In genomic region chr2:91967962-91968361, GRCm38 (mm10) we compare ENCODE assay signal across 9 mouse cellular contexts. TPM values are rescaled to one million over a fixed set of nuclear protein-coding genes. Genes with fewer than 3 reads are reported as not detected.
DNase-seq lines count a peak whose midpoint lies in the region; ATAC-seq lines count a peak whose summit lies in the region.
"Had no signal": no experiment of that assay in that cellular context is flagged by ENCODE, and none has a peak within 500 bp of the region (broad histone marks: within the 10 kb centered on the region; RNA-seq: fewer than 3 reads in every experiment).

No protein-coding gene starts in this region.

- no peaks in the 10 kb centered on the region for H3K36me3 ChIP-seq in forebrain, embryonic 10.5 days (replicated peaks)
- H3K36me3 ChIP-seq in forebrain, embryonic 11.5 days (ENCODE audit: control insufficient read depth, insufficient read depth, low read length): no peaks in the 10 kb centered on the region
- no peaks in the 10 kb centered on the region for H3K36me3 ChIP-seq in forebrain, embryonic 14.5 days (ENCODE audit: control insufficient read depth, insufficient read depth, low read length)

- peaks cover 74% of the 10 kb centered on the region for H3K27me3 ChIP-seq in forebrain, embryonic 10.5 days (ENCODE audit: poor library complexity, severe bottlenecking)
- H3K27me3 ChIP-seq in forebrain, embryonic 11.5 days (ENCODE audit: control insufficient read depth, insufficient read depth, low read length): peaks cover 2% of the 10 kb centered on the region; the same call in 1 of the 2 replicates
- H3K27me3 ChIP-seq in forebrain, embryonic 14.5 days (replicated peaks; ENCODE audit: control insufficient read depth, insufficient read depth, low read length): no peaks in the 10 kb centered on the region

- no peak overlapping the region for H3K4me3 ChIP-seq in forebrain, embryonic 10.5 days
- H3K4me3 ChIP-seq in forebrain, embryonic 11.5 days (ENCODE audit: low read depth, low read length): no peak overlapping the region
- no peak overlapping the region for H3K4me3 ChIP-seq in forebrain, embryonic 14.5 days (ENCODE audit: low read depth, low read length)

- DNase-seq in forebrain, embryonic 10.5 days (ENCODE audit: extremely low spot score, low spot score): no peak
- DNase-seq in forebrain, embryonic 11.5 days (ENCODE audit: low spot score): no peak
- DNase-seq in heart, adult 18-20 months: peak; percentile 70 to 81
- DNase-seq in kidney, adult 9 months: peak; percentile 61
- peak; percentile 77 for DNase-seq in lung, postnatal 10 days
- DNase-seq in forebrain, embryonic 14.5 days (ENCODE audit: low spot score): no peak
- DNase-seq in urinary bladder, postnatal 4 days (ENCODE audit: low spot score in 2 of 2): no peak
- DNase-seq in right cerebral cortex, adult 18-20 months: no peak

- 69% methylated on average over 11 of the region's 11 CpGs for WGBS in forebrain, embryonic 10.5 days
- WGBS in forebrain, embryonic 11.5 days: 66% methylated on average over 11 of the region's 11 CpGs
- 74% methylated on average over 11 of the region's 11 CpGs for WGBS in forebrain, embryonic 14.5 days

- H3K4me2 ChIP-seq in forebrain, embryonic 11.5 days (ENCODE audit: low read depth, low read length, severe bottlenecking): no peak overlapping the region
- no peak overlapping the region for H3K4me2 ChIP-seq in forebrain, embryonic 14.5 days (ENCODE audit: low read length)

- peaks cover 56% of the 10 kb centered on the region for H3K4me1 ChIP-seq in forebrain, embryonic 10.5 days
- peaks cover 5% of the 10 kb centered on the region for H3K4me1 ChIP-seq in forebrain, embryonic 11.5 days (replicated peaks; ENCODE audit: control insufficient read depth, insufficient read depth, low read length)
- H3K4me1 ChIP-seq in forebrain, embryonic 14.5 days (ENCODE audit: control insufficient read depth, insufficient read depth, low read length): peaks cover 15% of the 10 kb centered on the region

- H3K27ac ChIP-seq in forebrain, embryonic 10.5 days: peak overlapping the region; percentile 60
- no peak overlapping the region for H3K27ac ChIP-seq in forebrain, embryonic 11.5 days (ENCODE audit: low read depth, low read length)
- H3K27ac ChIP-seq in forebrain, embryonic 14.5 days (ENCODE audit: low read depth, low read length): no peak overlapping the region

- H3K9me3 ChIP-seq in forebrain, embryonic 10.5 days: no peaks in the 10 kb centered on the region
- no peaks in the 10 kb centered on the region for H3K9me3 ChIP-seq in forebrain, embryonic 11.5 days (ENCODE audit: control insufficient read depth, low read length)
- no peaks in the 10 kb centered on the region for H3K9me3 ChIP-seq in forebrain, embryonic 14.5 days (replicated peaks; ENCODE audit: control insufficient read depth, low read length)

- H3K9ac ChIP-seq in forebrain, embryonic 11.5 days (ENCODE audit: low read length): no peak overlapping the region
- no peak overlapping the region for H3K9ac ChIP-seq in forebrain, embryonic 14.5 days (ENCODE audit: low read length)

- ATAC-seq in forebrain, embryonic 11.5 days (replicated peaks; ENCODE audit: low FRiP score): no peak
- no peak for ATAC-seq in forebrain, embryonic 14.5 days

RNA-seq across cellular contexts. Expression of gene Dgkz, which starts 7.7 kb away (rescaled TPM):
- polyA plus RNA-seq in forebrain, embryonic 10.5 days (2016; fragmentation: Nextera tagmentation; extraction: Ambion mirVana): 35.1 and 39.1 TPM in 2 replicates
- 32.7 and 35.9 TPM in 2 replicates for polyA plus RNA-seq in forebrain, embryonic 11.5 days (2014; fragmentation: Nextera tagmentation; extraction: Ambion mirVana)
- 10 to 100 TPM; 33.8 to 35.9 TPM for total RNA-seq in heart, adult 18-20 months (2021)
- polyA plus RNA-seq in forebrain, embryonic 14.5 days (2014; fragmentation: Nextera tagmentation; extraction: Ambion mirVana): 26.7 and 29.1 TPM in 2 replicates

RNA-seq across cellular contexts. Expression of gene Gm9821, which starts 22.5 kb away (rescaled TPM):
- polyA plus RNA-seq in forebrain, embryonic 10.5 days (2016; fragmentation: Nextera tagmentation; extraction: Ambion mirVana): 0.44 and 0.52 TPM in 2 replicates
- 0.36 and 0.90 TPM in 2 replicates for polyA plus RNA-seq in forebrain, embryonic 11.5 days (2014; fragmentation: Nextera tagmentation; extraction: Ambion mirVana)
- not detected for total RNA-seq in heart, adult 18-20 months (2021)
- 0.20 and 0.30 TPM in 2 replicates for polyA plus RNA-seq in forebrain, embryonic 14.5 days (2014; fragmentation: Nextera tagmentation; extraction: Ambion mirVana)
- polyA plus RNA-seq: large intestine, adult 2 months had no signal

RNA-seq across cellular contexts. Expression of gene Mdk, which starts 35.9 kb away (rescaled TPM):
- polyA plus RNA-seq in forebrain, embryonic 10.5 days (2016; fragmentation: Nextera tagmentation; extraction: Ambion mirVana): 1,773 and 1,865 TPM in 2 replicates
- 1,095 and 1,130 TPM in 2 replicates for polyA plus RNA-seq in forebrain, embryonic 11.5 days (2014; fragmentation: Nextera tagmentation; extraction: Ambion mirVana)
- 1 to 10 TPM; 2.3 to 2.9 TPM for total RNA-seq in heart, adult 18-20 months (2021)
- polyA plus RNA-seq in forebrain, embryonic 14.5 days (2014; fragmentation: Nextera tagmentation; extraction: Ambion mirVana): 349 and 462 TPM in 2 replicates

RNA-seq across cellular contexts. Expression of gene Chrm4, which starts 40.9 kb away (rescaled TPM):
- 0.12 and 0.77 TPM in 2 replicates for polyA plus RNA-seq in forebrain, embryonic 10.5 days (2016; fragmentation: Nextera tagmentation; extraction: Ambion mirVana)
- 0.47 and 0.56 TPM in 2 replicates for polyA plus RNA-seq in forebrain, embryonic 11.5 days (2014; fragmentation: Nextera tagmentation; extraction: Ambion mirVana)
- not detected for total RNA-seq in heart, adult 18-20 months (2021)
- 0.83 and 1.2 TPM in 2 replicates for polyA plus RNA-seq in forebrain, embryonic 14.5 days (2014; fragmentation: Nextera tagmentation; extraction: Ambion mirVana)

RNA-seq across cellular contexts. Expression of gene Creb3l1, which starts 56.3 kb away (rescaled TPM):
- polyA plus RNA-seq in forebrain, embryonic 10.5 days (2016; fragmentation: Nextera tagmentation; extraction: Ambion mirVana): 0.73 and 0.86 TPM in 2 replicates
- polyA plus RNA-seq in forebrain, embryonic 11.5 days (2014; fragmentation: Nextera tagmentation; extraction: Ambion mirVana): 1.7 and 2.3 TPM in 2 replicates
- 1 to 10 TPM; 4.3 to 6.5 TPM for total RNA-seq in heart, adult 18-20 months (2021)
- 0.80 and 1.3 TPM in 2 replicates for polyA plus RNA-seq in forebrain, embryonic 14.5 days (2014; fragmentation: Nextera tagmentation; extraction: Ambion mirVana)

Comparison
In these comparisons a context has a peak if more than half of its experiments do, and no peak if none do; other contexts are left out.
1. DNase-seq: peak in heart, adult 18-20 months (2 of 2), kidney, adult 9 months (single experiment) and lung, postnatal 10 days (single experiment); none in forebrain, embryonic 10.5 days (single experiment), forebrain, embryonic 11.5 days (single experiment), forebrain, embryonic 14.5 days (single experiment), urinary bladder, postnatal 4 days (0 of 2) and right cerebral cortex, adult 18-20 months (single experiment).